Mouse (Mus musculus) megakaryocyte progenitor cell, adult 5-6 weeks (primary cell): ENCODE data around the gene Kcnk13. TPM values are rescaled to one million over a fixed set of nuclear protein-coding genes. Genes with fewer than 3 reads are reported as not detected.
A peak's percentile ranks its signal among the peaks of the same experiment; 100 is the strongest.

Experiments
- ATAC-seq: replicated peaks from 2 replicates; pipeline ENCODE4 v1.8.0; 2016; ENCODE audit warnings: mild to moderate bottlenecking, moderate TSS enrichment, inconsistent platforms; ENCODE audit not compliant: poor library complexity
- total RNA-seq, 2 experiments: library from RNA; stranded (forward) in 1 of 2; stranded (reverse) in 1 of 2; fragments of 157-497, 149-512 nt in 1 of 2; fragments of 200-1000 nt in 1 of 2; gene quantifications; 2 replicates each; pipeline versions ENCODE4 v1.2.3 to v1.2.4; 2015 to 2017

Kcnk13 gene
- total RNA-seq, 2 experiments from 2014 or later, result 0.46 to 0.49 TPM

GRCm38 (mm10) chr12:100079636-100080286, 115.5 kb downstream of the Kcnk13 start:
- no peak for ATAC-seq

- no peak for ATAC-seq
Observed at GRCm38 (mm10) chr12:100088026-100088425, 123.7 kb downstream of the Kcnk13 start.

- ATAC-seq, result peak; percentile 85
Observed at GRCm38 (mm10) chr12:100089265-100089664, 125.0 kb downstream of the Kcnk13 start.

- no peak for ATAC-seq
Observed at GRCm38 (mm10) chr12:100090750-100091149, 126.5 kb downstream of the Kcnk13 start.

- ATAC-seq, result no peak
Observed at GRCm38 (mm10) chr12:100093046-100093445, 128.7 kb downstream of the Kcnk13 start.

- no peak for ATAC-seq
Observed at GRCm38 (mm10) chr12:100099971-100100706, 135.8 kb downstream of the Kcnk13 start.

- no peak for ATAC-seq
Observed at GRCm38 (mm10) chr12:100100707-100101030, 136.4 kb downstream of the Kcnk13 start.

GRCm38 (mm10) chr12:100101651-100102050, 137.4 kb downstream of the Kcnk13 start:
- ATAC-seq, result no peak

- no peak for ATAC-seq
Observed at GRCm38 (mm10) chr12:100104530-100104929, 140.2 kb downstream of the Kcnk13 start.

GRCm38 (mm10) chr12:100106275-100106895, 142.1 kb downstream of the Kcnk13 start:
- ATAC-seq, result peak; percentile 68

- ATAC-seq, result no peak
Observed at GRCm38 (mm10) chr12:100107436-100107835, 143.1 kb downstream of the Kcnk13 start.

GRCm38 (mm10) chr12:100109986-100110696, 145.8 kb downstream of the Kcnk13 start, which contains the start of gene Psmc1:
Gene Psmc1, plus strand, starts transcription at chr12:100110154.
- ATAC-seq, result peak; percentile 81

Other genes starting within 250 kb of the Kcnk13 start
- 5.1 and 5.4 TPM in 2 replicates for gene Efcab11, start 80.1 kb upstream of the Kcnk13 start, total RNA-seq (2015)
- gene Efcab11, start 80.1 kb upstream of the Kcnk13 start, total RNA-seq (2017), result 7.5 and 10.2 TPM in 2 replicates
- gene Tdp1, start 80.0 kb upstream of the Kcnk13 start, total RNA-seq (2015), result 33.1 and 37.8 TPM in 2 replicates
- gene Tdp1, start 80.0 kb upstream of the Kcnk13 start, total RNA-seq (2017), result 13.1 and 21.4 TPM in 2 replicates
- gene Psmc1, start 145.7 kb downstream of the Kcnk13 start, total RNA-seq (2015), result 236 and 253 TPM in 2 replicates
- 265 and 368 TPM in 2 replicates for gene Psmc1, start 145.7 kb downstream of the Kcnk13 start, total RNA-seq (2017)
- 5.9 and 6.5 TPM in 2 replicates for gene Nrde2, start 195.2 kb downstream of the Kcnk13 start, total RNA-seq (2015)
- 24.0 and 29.9 TPM in 2 replicates for gene Nrde2, start 195.2 kb downstream of the Kcnk13 start, total RNA-seq (2017)
- 340 and 447 TPM in 2 replicates for gene Calm1, start 234.9 kb downstream of the Kcnk13 start, total RNA-seq (2015)
- 536 and 549 TPM in 2 replicates for gene Calm1, start 234.9 kb downstream of the Kcnk13 start, total RNA-seq (2017)